Mouse (Mus musculus): ENCODE results near the gene Phlda3. TPM values are rescaled to one million over a fixed set of nuclear protein-coding genes. Genes with fewer than 3 reads are reported as not detected.

The Phlda3 gene
- polyA plus RNA-seq, 1 experiment from 2014 or later, result 5.7 TPM

GRCm38 (mm10) chr1:135777046-135777445, 11.1 kb downstream of the Phlda3 start:
- Histone ChIP-seq H3K36me3 (no peaks in the 10 kb centered on the region), H3K27me3 (peaks cover 9% of the 10 kb centered on the region; the same call in 1 of the 2 replicates), H3K4me3 (replicated peaks) (no peak overlapping the region), H3K27ac (no peak overlapping the region), H3K9me3 (replicated peaks) (no peaks in the 10 kb centered on the region), H3K4me1 (replicated peaks) (peaks cover 39% of the 10 kb centered on the region), H3K4me2 (no peak overlapping the region), H3K9ac (no peak overlapping the region)
- DNase-seq, result no peak
- 90% methylated on average over 1 of the region's 1 CpGs for WGBS (ENCODE audit: insufficient replicate concordance)
- no peak for ATAC-seq (ENCODE audit: low read depth)

- Histone ChIP-seq H3K36me3 (no peaks in the 10 kb centered on the region), H3K9ac (0 out of 2 replicates have a peak within 1 kb of the TSS, but pooled peaks have one; percentile 16), H3K27me3 (peaks cover 9% of the 10 kb centered on the region; the same call in 1 of the 2 replicates), H3K4me2 (no peak within 1 kb of the TSS), H3K27ac (no peak within 1 kb of the TSS), H3K9me3 (replicated peaks) (no peaks in the 10 kb centered on the region), H3K4me1 (replicated peaks) (peaks cover 36% of the 10 kb centered on the region), H3K4me3 (replicated peaks) (no peak within 1 kb of the TSS)
- WGBS (ENCODE audit: insufficient replicate concordance), result 21% methylated on average over 22 of the region's 22 CpGs
- DNase-seq (no peak), ATAC-seq (ENCODE audit: low read depth) (no peak)
Measured at GRCm38 (mm10) chr1:135778780-135779535, 13.0 kb downstream of the Phlda3 start, which contains the start of gene Tnni1. TSS of gene Tnni1 (plus strand) at chr1:135779434.

GRCm38 (mm10) chr1:135780649-135781048, 14.7 kb downstream of the Phlda3 start:
- H3K9me3 ChIP-seq (replicated peaks), result no peaks in the 10 kb centered on the region
- H3K27ac ChIP-seq, result no peak overlapping the region
- H3K27me3 ChIP-seq, result peaks cover 9% of the 10 kb centered on the region; the same call in 1 of the 2 replicates
- ATAC-seq (ENCODE audit: low read depth), result no peak
- 49% methylated on average over 4 of the region's 4 CpGs for WGBS (ENCODE audit: insufficient replicate concordance)
- 0 out of 2 replicates have a peak overlapping the region, but pooled peaks have one; percentile 16 for H3K9ac ChIP-seq
- peaks cover 25% of the 10 kb centered on the region for H3K4me1 ChIP-seq (replicated peaks)
- DNase-seq, result no peak
- no peak overlapping the region for H3K4me3 ChIP-seq (replicated peaks)
- no peak overlapping the region for H3K4me2 ChIP-seq
- no peaks in the 10 kb centered on the region for H3K36me3 ChIP-seq

GRCm38 (mm10) chr1:135781220-135781619, 15.3 kb downstream of the Phlda3 start:
- H3K36me3 ChIP-seq, result no peaks in the 10 kb centered on the region
- H3K27ac ChIP-seq, result no peak overlapping the region
- no peaks in the 10 kb centered on the region for H3K9me3 ChIP-seq (replicated peaks)
- ATAC-seq (ENCODE audit: low read depth) (no peak), DNase-seq (no peak)
- H3K4me2 ChIP-seq, result no peak overlapping the region
- H3K4me3 ChIP-seq (replicated peaks), result no peak overlapping the region
- H3K27me3 ChIP-seq, result peaks cover 9% of the 10 kb centered on the region; the same call in 1 of the 2 replicates
- no peak overlapping the region for H3K9ac ChIP-seq
- peaks cover 23% of the 10 kb centered on the region for H3K4me1 ChIP-seq (replicated peaks)
- 15% methylated on average over 13 of the region's 13 CpGs for WGBS (ENCODE audit: insufficient replicate concordance)

GRCm38 (mm10) chr1:135782816-135783215, 16.9 kb downstream of the Phlda3 start:
- 63% methylated on average over 10 of the region's 10 CpGs for WGBS (ENCODE audit: insufficient replicate concordance)
- Histone ChIP-seq H3K4me3 (replicated peaks) (no peak overlapping the region), H3K9me3 (replicated peaks) (no peaks in the 10 kb centered on the region), H3K4me1 (replicated peaks) (peaks cover 22% of the 10 kb centered on the region), H3K9ac (no peak overlapping the region), H3K27ac (no peak overlapping the region), H3K36me3 (no peaks in the 10 kb centered on the region), H3K4me2 (no peak overlapping the region), H3K27me3 (peaks cover 9% of the 10 kb centered on the region; the same call in 1 of the 2 replicates)
- DNase-seq, result no peak
- no peak for ATAC-seq (ENCODE audit: low read depth)

GRCm38 (mm10) chr1:135787799-135788198, 21.9 kb downstream of the Phlda3 start:
- Histone ChIP-seq H3K4me2 (no peak overlapping the region), H3K27ac (no peak overlapping the region), H3K9me3 (replicated peaks) (no peaks in the 10 kb centered on the region), H3K4me1 (replicated peaks) (peaks cover 19% of the 10 kb centered on the region), H3K36me3 (no peaks in the 10 kb centered on the region), H3K4me3 (replicated peaks) (no peak overlapping the region), H3K27me3 (peaks cover 6% of the 10 kb centered on the region; the same call in 1 of the 2 replicates), H3K9ac (no peak overlapping the region)
- WGBS (ENCODE audit: insufficient replicate concordance), result 49% methylated on average over 3 of the region's 3 CpGs
- DNase-seq, result peak; percentile 69
- 0 out of 2 replicates have a peak, but pooled peaks have one; percentile 44 for ATAC-seq (ENCODE audit: low read depth)

- DNase-seq, result peak; percentile 54
- 0 out of 2 replicates have a peak, but pooled peaks have one; percentile 39 for ATAC-seq (ENCODE audit: low read depth)
- Histone ChIP-seq H3K4me3 (replicated peaks) (no peak overlapping the region), H3K9ac (no peak overlapping the region), H3K27ac (no peak overlapping the region), H3K36me3 (no peaks in the 10 kb centered on the region), H3K4me2 (peak overlapping the region; percentile 11; the same call in 1 of the 2 replicates), H3K9me3 (replicated peaks) (no peaks in the 10 kb centered on the region), H3K27me3 (peaks cover 14% of the 10 kb centered on the region), H3K4me1 (replicated peaks) (peaks cover 24% of the 10 kb centered on the region)
- WGBS (ENCODE audit: insufficient replicate concordance), result 6% methylated on average over 10 of the region's 10 CpGs
Measured at GRCm38 (mm10) chr1:135788708-135789107, 22.8 kb downstream of the Phlda3 start.

- peaks cover 25% of the 10 kb centered on the region for H3K27me3 ChIP-seq
- no peak overlapping the region for H3K4me3 ChIP-seq (replicated peaks)
- H3K36me3 ChIP-seq, result no peaks in the 10 kb centered on the region
- peaks cover 35% of the 10 kb centered on the region for H3K4me1 ChIP-seq (replicated peaks)
- no peak for ATAC-seq (ENCODE audit: low read depth)
- peak; percentile 68 for DNase-seq
- H3K4me2 ChIP-seq, result no peak overlapping the region
- no peak overlapping the region for H3K27ac ChIP-seq
- H3K9ac ChIP-seq, result no peak overlapping the region
- no peaks in the 10 kb centered on the region for H3K9me3 ChIP-seq (replicated peaks)
- 11% methylated on average over 5 of the region's 5 CpGs for whole genome bisulfite sequencing (ENCODE audit: insufficient replicate concordance)
Measured at GRCm38 (mm10) chr1:135789815-135790214, 23.9 kb downstream of the Phlda3 start.

GRCm38 (mm10) chr1:135792143-135792939, 26.4 kb downstream of the Phlda3 start:
- peaks cover 45% of the 10 kb centered on the region for H3K27me3 ChIP-seq

GRCm38 (mm10) chr1:135793370-135794215, 27.7 kb downstream of the Phlda3 start:
- Histone ChIP-seq H3K4me2 (peak overlapping the region; percentile 52), H3K27me3 (peaks cover 45% of the 10 kb centered on the region), H3K9me3 (replicated peaks) (no peaks in the 10 kb centered on the region), H3K4me3 (replicated peaks) (peak overlapping the region; percentile 24), H3K36me3 (no peaks in the 10 kb centered on the region), H3K4me1 (replicated peaks) (peaks cover 32% of the 10 kb centered on the region), H3K9ac (peak overlapping the region; percentile 13; the same call in 1 of the 2 replicates), H3K27ac (no peak overlapping the region)
- DNase-seq, result no peak
- no peak for ATAC-seq (ENCODE audit: low read depth)
- 8% methylated on average over 27 of the region's 27 CpGs for WGBS (ENCODE audit: insufficient replicate concordance)

More at GRCm38 (mm10) chr1:135792143-135792939, 26.4 kb downstream of the Phlda3 start:
- H3K4me3 ChIP-seq (replicated peaks), result no peak overlapping the region
- H3K36me3 ChIP-seq, result no peaks in the 10 kb centered on the region
- no peak for DNase-seq
- H3K4me2 ChIP-seq, result no peak overlapping the region
- WGBS (ENCODE audit: insufficient replicate concordance), result 61% methylated on average over 13 of the region's 13 CpGs
- H3K4me1 ChIP-seq (replicated peaks), result peaks cover 38% of the 10 kb centered on the region
- no peak overlapping the region for H3K9ac ChIP-seq
- no peak overlapping the region for H3K27ac ChIP-seq
- H3K9me3 ChIP-seq (replicated peaks), result no peaks in the 10 kb centered on the region
- ATAC-seq (ENCODE audit: low read depth), result no peak
